Mouse (Mus musculus): ENCODE measurements around the gene Slc30a1.

The Slc30a1 gene

DNA sequence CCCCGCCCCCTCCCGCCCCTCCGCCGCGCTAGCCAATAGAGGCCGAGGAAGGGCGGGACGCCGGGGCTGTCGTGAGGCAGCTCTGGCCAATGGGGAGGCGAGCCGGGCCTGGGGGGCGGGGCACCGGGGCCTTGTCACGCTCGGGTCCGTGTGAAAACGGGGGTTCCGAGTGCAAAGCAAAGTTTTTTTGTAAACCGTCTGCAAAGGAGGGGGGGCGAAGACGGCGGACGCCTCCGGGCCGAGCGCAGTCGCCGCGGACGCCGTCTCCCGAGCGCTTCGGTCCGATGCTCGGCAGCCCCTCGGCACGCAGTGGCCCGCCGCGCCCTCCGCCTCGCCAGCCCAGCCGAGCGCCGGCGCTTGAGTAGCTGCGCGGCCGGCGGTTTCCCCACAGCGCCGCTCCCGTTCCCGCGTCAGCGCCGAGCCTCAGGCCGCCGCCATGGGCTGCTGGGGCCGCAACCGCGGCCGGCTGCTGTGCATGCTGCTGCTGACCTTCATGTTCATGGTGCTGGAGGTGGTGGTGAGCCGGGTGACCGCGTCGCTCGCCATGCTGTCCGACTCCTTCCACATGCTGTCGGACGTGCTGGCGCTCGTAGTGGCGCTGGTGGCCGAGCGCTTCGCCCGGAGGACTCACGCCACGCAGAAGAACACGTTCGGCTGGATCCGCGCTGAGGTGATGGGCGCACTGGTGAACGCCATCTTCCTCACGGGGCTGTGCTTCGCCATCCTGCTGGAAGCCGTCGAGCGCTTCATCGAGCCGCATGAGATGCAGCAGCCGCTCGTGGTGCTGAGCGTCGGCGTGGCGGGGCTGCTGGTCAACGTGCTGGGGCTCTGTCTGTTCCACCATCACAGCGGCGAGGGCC lies at the start of gene Slc30a1:
TSS of gene Slc30a1 (plus strand) at position 197 of the 860 bp plus-strand sequence.
- DNase-seq (ENCODE audit: low read depth, low spot score): peak; percentile 91

DNA sequence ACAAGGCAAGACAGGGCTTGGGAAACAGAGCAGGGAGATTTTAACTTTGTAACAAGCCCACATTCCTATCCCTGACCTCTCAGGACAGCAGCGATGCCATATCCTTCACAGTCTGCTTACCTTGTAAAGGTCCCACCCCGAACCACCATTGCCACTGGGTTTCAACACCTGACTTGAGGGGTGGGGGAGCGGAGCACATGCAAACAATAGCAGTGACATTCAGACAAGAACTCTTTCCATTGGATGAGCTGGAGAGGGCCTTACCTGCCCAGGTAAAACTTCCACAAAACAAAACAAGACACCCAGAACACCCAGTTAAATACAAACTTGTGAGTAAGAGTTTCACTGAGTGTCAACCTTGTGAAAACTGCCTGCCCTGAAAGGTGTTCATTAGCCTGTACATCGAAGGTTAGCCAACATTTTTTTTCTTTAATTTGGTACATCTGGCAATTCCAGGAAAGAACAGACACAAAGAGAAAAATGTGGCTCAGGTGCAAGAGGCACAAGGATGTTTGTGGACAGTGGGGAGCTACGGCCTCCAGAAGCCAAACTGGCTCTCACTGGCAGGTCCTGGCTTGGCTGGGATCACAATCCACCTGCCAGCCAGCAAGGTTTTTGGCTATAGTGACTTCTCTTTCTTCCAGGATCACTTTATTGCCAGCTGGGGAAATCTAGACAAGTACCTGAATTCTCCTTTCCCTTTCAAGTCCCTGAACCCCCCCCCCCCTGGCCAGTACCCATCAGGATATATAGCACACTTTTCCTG lies 49.5 kb upstream of the Slc30a1 start:
- no peak for DNase-seq (ENCODE audit: low read depth, low spot score)

DNA sequence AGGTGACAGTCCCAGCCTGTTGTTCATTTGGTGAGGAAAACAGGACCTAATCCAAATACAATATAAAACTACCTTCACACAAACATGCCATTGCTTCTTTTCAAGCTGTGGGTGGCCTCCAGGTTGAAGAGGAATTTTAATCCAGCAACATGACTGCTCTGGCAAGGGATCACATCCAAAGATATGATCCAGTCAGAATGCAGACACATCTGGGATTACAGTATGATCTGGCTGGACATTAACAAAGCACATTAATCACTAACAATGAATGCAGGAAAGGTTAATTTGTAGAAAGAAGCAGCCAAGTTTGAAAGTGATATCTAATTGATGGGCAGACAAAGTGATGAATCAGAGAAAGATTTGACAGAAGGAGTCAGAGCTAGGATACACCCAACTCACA lies 48.4 kb upstream of the Slc30a1 start:
- no peak for DNase-seq (ENCODE audit: low read depth, low spot score)

DNA sequence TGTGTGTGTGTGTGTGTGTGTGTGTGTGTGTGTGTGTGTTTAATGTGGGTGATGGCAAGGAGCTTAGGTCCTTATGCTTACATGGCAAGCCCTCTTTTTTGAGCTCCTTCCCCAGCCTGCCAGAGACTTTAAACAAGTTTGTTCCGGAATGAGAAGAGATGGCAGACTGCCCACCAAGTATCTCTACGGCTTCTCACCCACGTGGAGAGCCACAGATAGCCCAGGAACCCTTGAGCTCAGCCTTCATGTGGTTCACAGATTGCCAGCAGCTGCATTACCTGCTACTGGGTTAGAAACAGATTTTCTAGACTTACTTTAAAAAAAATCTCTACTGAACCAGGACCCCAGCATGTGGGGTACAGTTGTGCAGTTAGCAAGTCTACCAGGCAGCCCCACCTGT lies 46.7 kb upstream of the Slc30a1 start:
- DNase-seq (ENCODE audit: low read depth, low spot score): no peak

DNA sequence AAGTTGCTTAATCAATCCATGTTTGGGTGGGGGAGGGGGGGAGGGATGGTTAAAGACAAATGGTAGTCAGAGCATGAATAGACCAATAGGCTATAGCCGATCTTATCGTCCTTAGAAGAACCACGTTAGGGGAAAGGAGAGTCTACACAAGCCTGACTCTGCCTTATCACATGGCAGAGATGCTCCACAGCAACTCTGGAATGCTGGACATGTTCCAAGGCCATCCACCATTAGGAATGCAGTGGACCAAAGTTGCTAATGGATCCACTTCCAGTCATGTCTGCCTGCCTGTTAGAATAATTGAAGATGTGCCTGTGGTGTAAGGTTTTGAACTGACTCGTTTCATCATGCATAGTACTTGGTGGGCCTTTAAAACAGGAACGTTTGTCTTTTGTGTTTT lies 45.3 kb upstream of the Slc30a1 start:
- no peak for DNase-seq (ENCODE audit: low read depth, low spot score)

DNA sequence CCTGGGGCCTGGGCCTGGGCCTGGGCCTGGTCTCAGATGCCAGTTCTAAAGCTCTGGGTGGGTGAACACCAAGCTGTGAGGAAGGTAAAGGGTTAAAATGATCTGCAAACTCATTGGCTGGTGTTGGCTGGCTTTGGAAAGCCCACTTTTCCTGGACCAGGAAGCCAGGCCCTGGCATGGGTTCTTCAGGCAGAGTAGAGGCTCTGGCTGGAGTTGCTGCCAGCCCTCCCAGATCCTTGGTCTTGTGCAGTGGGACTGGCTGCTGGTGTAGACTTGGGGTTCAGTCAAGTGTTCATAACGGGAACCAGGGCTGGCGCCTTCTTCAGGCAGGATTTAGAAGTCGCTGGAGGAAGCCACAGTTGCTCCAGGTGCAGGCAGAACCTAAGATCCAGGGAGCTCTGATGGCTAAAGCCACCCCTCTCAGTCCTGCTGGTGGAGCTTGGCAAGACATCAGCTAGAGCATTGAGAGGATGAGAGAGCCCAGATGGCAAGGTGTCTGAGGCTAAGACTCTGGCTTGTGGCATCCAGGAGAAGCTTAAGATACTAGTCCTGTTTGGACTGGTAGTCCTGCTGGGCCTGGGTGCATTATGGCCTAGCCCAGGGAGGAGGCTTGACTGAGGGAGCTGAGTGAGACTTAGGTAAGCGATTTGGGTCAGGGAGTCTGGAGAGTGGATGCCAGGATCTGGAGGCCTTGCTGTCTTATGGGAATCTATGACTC lies 42.6 kb upstream of the Slc30a1 start:
- no peak for DNase-seq (ENCODE audit: low read depth, low spot score)

DNA sequence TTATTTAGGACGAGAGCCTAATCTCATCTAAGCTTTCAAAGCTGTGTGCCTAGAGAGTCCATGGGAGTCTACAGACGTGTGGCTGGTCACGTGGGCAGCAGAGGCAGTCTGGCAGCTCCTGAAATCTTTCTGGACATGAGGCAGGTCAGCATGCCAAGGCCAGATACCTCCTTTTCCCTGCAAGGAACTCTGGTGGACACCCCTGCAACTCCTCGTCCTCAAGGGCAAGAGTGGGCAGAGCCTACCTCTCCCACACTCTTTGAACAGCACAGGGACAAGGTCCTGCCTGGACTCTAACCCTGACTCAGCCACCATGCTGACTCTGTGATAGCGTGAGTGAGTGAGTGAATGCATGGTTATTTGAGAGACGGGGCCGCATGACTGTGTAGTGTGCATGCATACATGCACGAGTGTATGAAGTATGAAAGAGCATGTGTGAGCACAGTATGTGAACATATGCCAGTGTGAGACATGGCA lies 42.0 kb upstream of the Slc30a1 start:
- no peak for DNase-seq (ENCODE audit: low read depth, low spot score)

DNA sequence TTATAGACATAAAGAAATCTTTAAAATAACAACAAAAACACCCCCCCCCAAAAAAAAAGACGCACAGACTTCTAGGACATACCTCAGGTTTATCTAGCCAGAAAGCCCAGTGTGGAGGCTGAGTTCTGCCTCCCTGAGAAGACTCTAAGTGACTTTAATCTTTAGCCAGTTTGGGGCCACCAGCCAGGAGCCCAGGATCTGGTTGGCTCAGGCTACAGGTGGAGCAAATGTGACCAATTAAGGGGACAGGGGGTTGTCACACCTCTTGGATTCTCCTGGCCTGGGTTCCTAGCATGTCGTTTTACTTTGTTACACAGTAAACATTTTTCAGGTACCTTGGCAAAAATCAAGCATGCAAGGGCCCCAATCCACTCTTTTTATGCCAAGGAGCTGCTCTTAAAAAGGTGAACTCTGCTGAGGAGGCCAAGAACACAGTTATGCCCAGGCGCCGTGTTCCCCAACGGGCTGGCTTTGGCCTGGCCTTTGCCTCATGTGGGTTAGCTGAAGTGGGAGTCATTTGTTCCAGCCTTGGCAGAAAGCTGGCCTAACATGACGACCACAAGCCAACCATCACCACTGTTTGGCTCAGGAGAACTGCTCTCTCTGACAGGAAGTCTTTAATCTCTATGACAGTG lies 34.4 kb upstream of the Slc30a1 start:
- no peak for DNase-seq (ENCODE audit: low read depth, low spot score)

DNA sequence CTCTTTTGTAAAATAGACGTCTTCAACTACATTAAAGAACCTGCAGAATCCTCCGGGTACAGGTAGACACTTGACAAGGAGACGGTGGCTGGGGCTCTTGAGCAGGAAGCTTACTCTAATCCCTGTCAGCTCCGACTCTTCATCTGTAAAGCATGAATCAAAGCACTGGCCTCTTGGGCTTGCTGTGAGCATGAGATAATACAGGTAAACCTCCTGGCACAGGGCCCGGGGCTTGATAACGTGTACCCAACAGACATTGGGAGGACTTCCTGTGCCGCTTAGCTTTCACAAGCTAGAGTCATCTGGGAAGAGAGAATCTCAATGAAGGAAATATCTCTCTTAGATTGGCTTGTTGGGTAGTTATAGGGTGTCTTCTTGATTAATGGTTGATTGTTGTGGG lies 31.6 kb upstream of the Slc30a1 start:
- DNase-seq (ENCODE audit: low read depth, low spot score): no peak

DNA sequence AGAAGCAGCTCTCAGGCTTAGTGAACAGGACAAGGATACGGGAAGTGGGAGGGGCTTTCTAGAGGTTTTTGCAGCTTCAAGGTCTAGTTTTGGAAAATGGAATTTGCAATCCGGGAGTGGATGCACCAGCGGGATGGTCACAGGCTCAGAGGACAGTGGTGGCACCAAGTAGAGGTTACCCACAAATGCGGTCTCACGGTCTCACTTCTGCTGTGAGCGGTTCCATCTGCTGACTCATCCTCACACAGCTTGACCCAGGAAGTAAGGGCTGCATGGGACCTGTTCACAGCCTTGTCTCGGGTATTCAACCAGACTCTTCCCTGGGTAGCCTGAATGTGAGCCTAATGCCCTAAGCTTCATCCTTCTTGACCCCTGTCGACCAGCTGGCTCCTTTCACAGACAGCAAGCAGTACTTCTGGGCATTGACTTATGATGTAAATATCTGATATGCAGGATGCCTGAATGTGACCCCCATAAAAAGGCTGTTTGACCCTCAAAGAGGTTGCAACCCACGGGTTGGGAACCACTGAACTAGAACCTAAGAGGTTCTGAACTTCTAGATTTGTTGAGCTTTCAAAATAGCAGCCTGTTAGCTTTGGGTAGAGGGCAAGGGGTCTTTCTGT lies 30.8 kb upstream of the Slc30a1 start:
- no peak for DNase-seq (ENCODE audit: low read depth, low spot score)

DNA sequence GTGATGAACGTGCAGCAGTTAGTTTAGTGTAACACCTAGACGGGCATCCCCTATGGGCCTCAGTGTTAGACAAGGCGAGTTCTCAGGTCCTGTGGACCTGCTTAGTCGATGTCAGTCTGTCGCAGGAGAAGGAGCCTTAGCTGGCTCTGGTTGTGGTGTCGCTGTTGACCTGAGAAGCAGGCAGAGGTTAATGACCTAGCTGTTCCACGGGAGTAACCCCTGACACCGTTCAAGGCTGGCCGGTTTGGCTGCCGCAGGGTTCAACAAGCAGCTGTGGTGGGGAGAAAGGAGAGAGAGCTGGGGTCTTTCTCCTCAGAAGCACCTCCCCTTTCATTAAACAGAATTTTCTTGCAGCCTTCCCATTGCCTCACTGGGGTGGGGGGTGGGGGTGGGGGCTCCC lies 28.9 kb upstream of the Slc30a1 start:
- no peak for DNase-seq (ENCODE audit: low read depth, low spot score)

DNA sequence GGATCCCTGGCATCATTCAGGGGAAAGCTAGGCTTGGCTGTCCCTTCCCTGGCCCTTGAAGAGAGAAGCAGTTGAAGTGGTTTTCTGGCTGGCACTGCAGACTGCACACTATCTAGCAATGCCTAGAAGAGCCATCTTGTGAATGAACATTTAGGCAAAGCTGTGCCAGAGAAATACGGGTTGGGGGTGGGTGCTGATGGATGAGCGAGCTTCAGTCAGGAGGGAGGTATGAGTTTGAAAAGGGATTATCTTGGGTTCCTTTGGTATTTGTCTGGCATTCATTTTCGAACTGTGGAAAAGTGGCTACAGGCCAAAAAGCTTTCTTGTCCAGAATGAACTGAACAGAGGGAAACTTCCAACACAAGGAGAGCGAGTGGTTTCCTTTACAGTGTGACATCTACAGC lies 28.0 kb upstream of the Slc30a1 start:
- DNase-seq (ENCODE audit: low read depth, low spot score): no peak

DNA sequence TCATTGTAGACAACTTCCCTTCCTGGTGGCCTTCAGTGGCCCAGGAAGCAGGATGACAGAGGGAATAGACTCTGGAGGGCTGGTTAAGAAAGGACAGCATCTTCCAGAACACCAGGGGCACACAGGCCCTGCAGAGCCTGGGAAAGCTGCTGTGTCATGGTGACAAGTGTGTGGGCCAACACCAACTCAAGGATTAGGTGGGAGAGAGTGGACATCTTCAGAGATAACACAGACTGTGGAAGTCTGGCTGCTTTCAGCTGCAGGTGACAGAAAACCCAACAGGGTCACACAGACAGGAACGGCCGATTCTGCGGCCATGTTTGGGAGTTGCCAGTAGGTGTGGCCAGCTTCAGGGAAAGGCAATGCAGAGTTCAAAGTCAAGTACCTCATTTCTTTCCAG lies 26.3 kb upstream of the Slc30a1 start:
- DNase-seq (ENCODE audit: low read depth, low spot score): no peak

DNA sequence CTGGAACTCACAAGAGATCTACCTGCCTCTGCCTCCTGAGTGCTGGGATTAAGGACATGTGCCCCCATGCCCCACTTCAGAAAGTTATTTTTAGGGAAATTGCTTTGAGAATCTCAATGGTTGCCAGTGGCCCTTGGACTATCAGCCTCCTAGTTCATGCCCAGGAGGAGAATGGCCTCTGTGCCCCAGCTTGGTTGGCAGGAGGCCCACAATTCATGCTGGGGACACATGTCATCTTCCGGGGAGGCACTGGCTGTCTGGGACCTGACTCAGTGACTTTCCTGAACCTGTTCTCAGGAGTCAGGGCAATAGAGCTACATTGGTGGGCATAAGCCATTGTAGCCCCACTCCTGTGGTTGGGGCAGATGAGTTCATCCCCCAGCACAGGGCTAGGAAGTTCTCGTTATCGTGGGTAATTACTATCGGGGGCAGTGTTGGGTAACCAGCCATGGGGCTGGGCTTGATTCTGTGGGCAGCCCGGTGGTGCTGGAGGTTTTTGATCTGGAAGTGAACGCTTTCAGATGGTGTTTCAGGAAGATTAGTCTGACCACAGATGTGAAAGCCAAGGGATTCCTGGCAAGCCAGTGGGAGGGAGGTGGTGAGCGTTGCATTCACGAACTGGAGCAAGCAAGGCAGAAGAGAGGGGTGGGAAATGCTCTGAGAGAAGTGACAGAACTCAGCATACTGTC lies 25.5 kb upstream of the Slc30a1 start:
- DNase-seq (ENCODE audit: low read depth, low spot score): no peak

DNA sequence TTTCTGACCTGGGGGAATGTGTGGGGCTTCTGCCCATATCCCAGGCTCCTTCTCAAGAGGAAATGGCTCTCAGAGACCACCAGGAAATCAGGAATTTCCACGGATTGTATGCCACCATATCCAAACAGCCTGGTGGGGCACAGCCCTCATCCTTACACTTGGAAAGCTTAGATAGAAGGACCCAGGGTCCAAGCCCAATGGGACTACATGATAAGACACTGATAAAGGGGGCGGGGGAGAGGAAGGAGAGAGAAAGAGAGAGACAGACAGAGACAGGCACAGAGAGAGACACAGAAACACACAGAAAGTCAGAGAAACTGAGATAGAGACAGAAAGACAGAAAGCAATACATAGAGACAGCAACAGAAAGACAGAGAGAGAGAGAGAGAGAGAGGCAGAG lies 24.9 kb upstream of the Slc30a1 start:
- no peak for DNase-seq (ENCODE audit: low read depth, low spot score)

DNA sequence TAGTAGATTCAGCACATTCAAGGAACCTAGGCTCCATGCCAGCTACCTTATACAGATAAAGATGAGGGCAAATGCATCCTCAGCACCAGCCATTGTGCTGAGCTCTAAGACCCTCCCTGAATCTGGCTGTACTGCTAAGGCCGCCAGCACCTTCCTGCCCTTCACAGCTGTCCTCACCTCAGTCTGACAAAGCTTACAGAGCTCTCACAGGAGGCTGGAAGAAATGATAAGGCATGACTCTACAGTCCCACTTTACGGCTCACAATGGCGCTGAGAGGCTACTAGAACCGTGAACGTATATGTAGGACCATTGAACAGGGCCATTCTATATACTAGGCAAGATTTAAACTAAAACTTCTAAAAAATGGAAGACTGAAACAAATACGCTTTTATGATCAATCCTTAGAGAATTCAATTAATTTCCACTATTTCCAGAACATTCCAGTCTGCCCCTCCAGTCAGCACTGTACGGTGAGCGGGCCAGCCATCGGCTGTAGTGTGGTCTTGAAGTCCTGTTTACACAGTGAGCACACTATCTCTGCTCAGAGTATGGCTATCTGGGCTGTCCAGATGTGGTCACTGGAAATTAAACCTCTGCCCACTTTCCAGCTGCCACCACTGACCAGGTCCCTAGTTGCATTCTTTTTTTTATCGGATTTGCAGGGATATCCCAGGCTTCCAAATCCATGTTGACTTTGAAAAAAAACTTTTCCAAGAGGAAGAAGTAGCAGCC lies 23.9 kb upstream of the Slc30a1 start:
- no peak for DNase-seq (ENCODE audit: low read depth, low spot score)

DNA sequence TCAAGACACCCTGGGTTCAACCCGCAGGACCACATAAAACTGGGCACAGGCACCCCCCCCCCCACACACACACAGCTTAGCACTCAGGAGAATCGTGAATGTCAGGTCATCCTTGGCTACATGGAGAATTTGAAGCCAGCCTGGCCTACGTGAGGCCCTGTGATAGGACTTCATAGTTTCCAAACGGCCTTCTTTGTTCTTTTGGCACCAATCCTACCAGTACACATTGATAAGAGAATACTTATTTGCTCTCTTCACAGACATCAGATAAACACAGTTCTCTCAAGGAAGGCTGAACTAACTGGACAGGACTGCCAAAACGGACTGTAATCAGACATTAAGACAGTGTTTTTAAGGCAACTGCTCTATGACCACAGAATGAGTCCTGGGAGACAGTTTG lies 22.9 kb upstream of the Slc30a1 start:
- DNase-seq (ENCODE audit: low read depth, low spot score): no peak

DNA sequence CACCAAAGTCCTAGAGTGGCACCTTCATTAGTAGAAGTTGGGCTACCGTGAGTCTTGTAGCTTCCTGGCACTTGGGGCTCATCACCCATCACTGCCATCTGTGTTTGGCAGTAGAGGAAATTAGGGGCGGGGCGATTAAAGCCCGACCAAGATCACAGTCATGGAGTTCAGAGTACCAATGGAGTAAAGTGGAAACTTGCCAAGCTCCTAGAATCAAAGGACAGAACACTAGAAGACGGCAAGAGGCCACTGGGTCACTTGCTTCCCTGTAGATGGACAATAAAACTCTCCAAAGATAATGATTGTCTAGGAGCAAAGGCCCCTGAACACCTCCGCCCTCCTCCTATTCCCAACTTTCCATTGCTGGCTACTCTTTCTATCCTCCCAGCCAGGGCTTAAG lies 14.7 kb upstream of the Slc30a1 start:
- DNase-seq (ENCODE audit: low read depth, low spot score): no peak

DNA sequence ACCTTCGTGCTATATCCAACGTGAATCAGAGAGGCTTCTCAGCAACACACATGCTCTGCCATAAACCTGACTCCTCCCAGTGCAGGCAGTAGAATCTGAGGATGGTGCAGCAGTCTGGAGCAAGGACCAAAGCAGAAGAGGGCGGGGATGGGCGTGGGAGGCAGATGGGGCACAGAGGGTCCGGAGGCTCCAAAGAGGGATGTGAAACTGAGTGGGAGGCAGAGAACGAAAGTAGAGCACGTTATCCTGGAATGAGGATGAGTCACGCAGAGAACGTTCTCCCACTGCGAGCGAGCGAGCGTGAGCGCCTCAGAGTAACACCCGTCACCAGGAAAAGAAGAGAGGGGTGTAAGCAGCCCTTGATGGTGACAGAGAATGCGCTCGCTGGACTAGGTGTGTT lies 12.2 kb upstream of the Slc30a1 start:
- DNase-seq (ENCODE audit: low read depth, low spot score): no peak

DNA sequence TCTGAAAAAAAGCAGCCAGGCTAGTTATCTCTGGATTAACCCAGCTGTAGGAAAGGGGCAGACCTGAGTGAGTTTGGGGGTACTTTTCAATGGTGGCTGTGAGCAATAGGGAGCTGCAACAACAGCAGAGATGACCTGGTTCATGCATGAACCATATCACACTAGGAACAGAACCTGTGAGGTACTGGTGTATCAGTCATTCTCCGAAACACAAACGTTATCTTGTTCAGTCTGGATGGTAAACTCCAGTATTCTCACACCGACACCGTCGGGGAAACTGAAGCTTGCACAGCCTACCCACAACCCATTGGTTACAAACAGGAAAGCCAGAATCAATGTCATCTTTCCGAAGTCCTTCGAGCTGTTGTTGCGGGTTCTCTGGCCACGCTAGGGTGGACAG lies 11.7 kb upstream of the Slc30a1 start:
- no peak for DNase-seq (ENCODE audit: low read depth, low spot score)

Data from forelimb bud, embryonic 11.5 days (tissue).